Mouse (Mus musculus) cortical plate, adult 2 months (tissue): ENCODE measurements around the gene Gpam.

Source experiments
- CTCF ChIP-seq: fragments of 200-500 bp; IDR thresholded peaks from 2 replicates; pipeline ENCODE4 v1.5.1; 2011; ENCODE audit warnings: mild to moderate bottlenecking, control low read depth, low read length; ENCODE audit not compliant: insufficient read depth; ENCODE audit errors: extremely low read depth
- POLR2A ChIP-seq: fragments of 200-500 bp; IDR thresholded peaks from 2 replicates; pipeline ENCODE4 v1.6.1; 2011; ENCODE audit warnings: mild to moderate bottlenecking, low read length, control low read depth; ENCODE audit not compliant: insufficient read depth; ENCODE audit errors: extremely low read depth

DNA sequence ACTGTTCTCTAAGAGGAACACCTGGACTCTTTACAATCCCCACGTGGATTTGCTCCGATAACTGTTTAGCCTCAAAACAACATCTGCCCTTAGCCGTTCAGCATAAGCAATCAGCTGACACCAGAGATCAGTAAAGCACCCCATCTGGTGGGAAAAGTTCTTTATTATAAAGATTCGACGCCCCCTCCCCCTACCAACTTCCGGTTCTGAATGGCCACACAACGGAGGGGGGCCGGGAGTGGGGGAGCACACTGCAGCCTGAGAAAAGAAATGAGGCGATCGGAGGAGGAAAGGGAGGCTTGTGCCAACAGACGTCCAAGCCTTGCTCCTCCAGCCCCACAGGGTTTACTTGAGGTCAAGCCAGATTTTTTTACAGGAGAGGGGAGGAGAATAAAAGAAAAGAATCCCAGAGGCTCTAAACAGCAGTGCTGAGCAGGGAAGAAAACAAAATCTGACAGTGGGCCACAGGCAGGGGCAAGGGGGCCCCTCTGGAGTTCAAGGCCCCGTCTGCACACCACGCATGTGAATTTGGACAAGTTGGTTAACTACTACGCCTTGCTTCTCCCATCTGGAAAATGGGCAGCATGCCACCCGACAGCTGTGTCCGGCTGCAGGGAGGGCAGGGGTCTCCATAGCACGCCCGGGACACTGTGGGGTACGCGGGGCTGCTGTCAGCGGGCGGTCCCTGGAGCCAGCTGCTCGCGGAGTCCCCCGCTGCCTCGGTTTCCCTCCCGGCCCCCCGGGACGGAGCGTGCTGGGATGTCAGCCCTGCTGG, 28.4 kb downstream of the Gpam start:
- TF ChIP-seq POLR2A (no peak), CTCF (no peak)
